Mouse (Mus musculus) ES-Bruce4 (cell line): ENCODE measurements at regions not wholly inside any gene's neighbourhood (a gene's known extent, or its start where the extent isn't known, plus 50 kb on each side); places are given as distances from the start of the nearest gene placed in this dataset.

ENCODE experiments used
- H3K27ac ChIP-seq: 2 replicates; pipeline ENCODE4 v1.5.1; 2012; ENCODE audit warnings: low read length, inconsistent platforms; ENCODE audit not compliant: insufficient read depth
- H3K27me3 ChIP-seq: 2 replicates; pipeline ENCODE4 v1.6.1; 2012; ENCODE audit warnings: mild to moderate bottlenecking, low read length, inconsistent platforms; ENCODE audit not compliant: control insufficient read depth, poor library complexity, insufficient read depth, severe bottlenecking
- H3K36me3 ChIP-seq: 2 replicates; pipeline ENCODE4 v1.6.1; 2012; ENCODE audit warnings: inconsistent platforms, mild to moderate bottlenecking, low read length, moderate library complexity; ENCODE audit not compliant: control insufficient read depth, poor library complexity, insufficient read depth, severe bottlenecking
- H3K4me1 ChIP-seq: one replicate; pipeline ENCODE4 v1.8.1; 2011; ENCODE audit warnings: low read length; ENCODE audit not compliant: control insufficient read depth, insufficient read depth
- H3K4me3 ChIP-seq: 2 replicates; pipeline ENCODE4 v1.5.1; 2011; ENCODE audit warnings: low read depth, mild to moderate bottlenecking, low read length
- H3K9ac ChIP-seq: 2 replicates; pipeline ENCODE4 v1.6.1; 2012; ENCODE audit warnings: low read depth, mild to moderate bottlenecking, inconsistent platforms; ENCODE audit not compliant: poor library complexity, severe bottlenecking
- H3K9me3 ChIP-seq: replicated peaks from 2 replicates; pipeline ENCODE4 v1.6.1; 2012; ENCODE audit warnings: mild to moderate bottlenecking, low read length, inconsistent platforms; ENCODE audit not compliant: control insufficient read depth, poor library complexity, insufficient read depth, severe bottlenecking
- CTCF ChIP-seq: IDR thresholded peaks from one replicate; pipeline ENCODE4 v1.8.1; 2011; ENCODE audit warnings: low read depth, low read length
- EP300 ChIP-seq: IDR thresholded peaks from 2 replicates; pipeline ENCODE4 v1.6.1; 2011; ENCODE audit warnings: low read depth, low read length; ENCODE audit not compliant: insufficient read depth
- POLR2A ChIP-seq: IDR thresholded peaks from one replicate; pipeline ENCODE4 v1.8.1; 2011; ENCODE audit warnings: low read length; ENCODE audit not compliant: insufficient read depth

- H3K9me3 ChIP-seq = no peaks in the 10 kb centered on the region
These were observed 225.5 kb upstream of the Cdh4 start for GRCm38 (mm10) chr2:179216773-179217172.

DNA sequence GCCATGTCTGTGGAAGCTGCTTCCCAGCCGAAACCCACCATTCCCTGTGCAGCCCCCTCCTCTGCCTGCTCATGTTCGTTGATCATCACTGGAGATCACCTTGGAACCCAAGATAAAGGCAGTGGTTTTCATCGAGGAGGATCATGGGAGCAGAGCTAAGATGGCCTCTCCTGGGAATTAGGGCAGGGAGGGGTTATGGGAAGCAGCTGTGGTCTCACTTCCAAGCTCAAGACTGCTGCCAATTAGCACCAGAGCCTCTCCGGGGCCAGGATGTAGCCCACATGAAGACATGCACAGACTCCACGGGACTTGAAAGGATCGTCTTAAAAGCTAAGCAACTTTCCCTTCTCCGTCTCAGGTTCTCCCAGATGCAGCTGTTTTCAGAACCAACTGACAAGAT lies 214.1 kb upstream of the Cdh4 start:
- no peak for TF ChIP-seq POLR2A
- TF ChIP-seq CTCF = no peak
- TF ChIP-seq EP300 = no peak
- Histone ChIP-seq H3K4me3 (no peak overlapping the region), H3K27me3 (no peaks in the 10 kb centered on the region), H3K9ac (no peak overlapping the region), H3K9me3 (no peaks in the 10 kb centered on the region), H3K36me3 (no peaks in the 10 kb centered on the region), H3K27ac (no peak overlapping the region), H3K4me1 (no peaks in the 10 kb centered on the region)

More at GRCm38 (mm10) chr2:179216773-179217172, 225.5 kb upstream of the Cdh4 start:
- Histone ChIP-seq H3K4me1 (no peaks in the 10 kb centered on the region), H3K4me3 (no peak overlapping the region), H3K27me3 (no peaks in the 10 kb centered on the region), H3K27ac (no peak overlapping the region), H3K36me3 (no peaks in the 10 kb centered on the region), H3K9ac (no peak overlapping the region)
- TF ChIP-seq CTCF (no peak), POLR2A (no peak), EP300 (no peak)

DNA sequence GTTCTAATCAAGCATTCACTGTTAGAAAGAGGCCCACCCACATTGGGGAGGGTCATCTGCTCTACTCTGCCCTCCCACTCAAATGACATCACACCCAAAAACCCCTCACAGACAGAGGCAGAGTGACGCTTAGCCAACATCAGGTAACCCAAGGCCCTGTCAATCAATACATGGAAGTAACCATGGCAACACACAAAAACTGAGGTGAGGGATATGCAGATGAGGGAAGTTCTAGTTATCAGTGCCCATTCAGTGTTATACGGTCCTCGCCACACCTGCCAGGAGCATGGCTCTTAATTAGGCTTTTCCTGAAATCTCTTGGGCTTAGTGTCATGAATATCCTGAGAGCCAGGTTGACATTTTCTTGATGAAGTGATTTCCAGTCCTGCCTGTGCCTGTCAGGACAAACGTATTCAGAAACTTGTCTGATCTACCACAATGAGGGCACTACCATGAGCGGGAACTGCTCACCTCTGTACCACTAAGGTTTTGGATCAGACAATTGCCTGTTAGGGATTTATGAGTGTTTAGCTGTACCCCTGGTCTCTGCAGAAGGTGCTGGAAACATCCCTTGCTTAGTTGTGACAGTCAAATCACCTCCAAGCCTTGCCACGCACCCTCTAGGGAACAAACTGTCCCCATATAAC lies 210.4 kb upstream of the Cdh4 start:
- TF ChIP-seq CTCF (no peak), POLR2A (no peak), EP300 (no peak)
- Histone ChIP-seq H3K4me3 (no peak overlapping the region), H3K9me3 (no peaks in the 10 kb centered on the region), H3K4me1 (no peaks in the 10 kb centered on the region), H3K9ac (no peak overlapping the region), H3K27me3 (no peaks in the 10 kb centered on the region), H3K27ac (no peak overlapping the region), H3K36me3 (no peaks in the 10 kb centered on the region)

DNA sequence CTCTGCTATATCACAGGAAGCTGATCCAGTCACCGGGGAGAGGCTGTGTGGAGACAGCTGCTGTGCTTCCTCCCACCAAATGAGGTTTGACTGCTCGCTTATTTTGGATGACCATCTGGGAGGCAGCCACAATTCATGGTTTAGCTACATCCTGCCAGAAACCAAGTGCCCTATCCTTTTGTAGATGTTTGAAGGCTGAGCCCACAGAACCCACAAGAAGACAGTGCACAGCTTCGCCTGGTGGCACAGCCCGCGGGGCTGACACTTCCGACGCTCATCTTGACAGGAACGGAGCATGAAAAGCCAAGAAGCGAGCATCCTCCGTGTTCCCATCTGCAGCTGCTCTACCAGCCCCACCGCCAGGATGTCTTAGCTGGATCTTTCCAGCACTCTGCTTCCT lies 204.1 kb upstream of the Cdh4 start:
- no peak overlapping the region for H3K9ac ChIP-seq
- no peaks in the 10 kb centered on the region for H3K27me3 ChIP-seq
- peaks cover 3% of the 10 kb centered on the region; the same call in 1 of the 2 replicates for H3K9me3 ChIP-seq
- TF ChIP-seq CTCF (no peak), POLR2A (no peak), EP300 (no peak)
- H3K4me3 ChIP-seq = no peak overlapping the region
- H3K36me3 ChIP-seq = no peaks in the 10 kb centered on the region
- no peak overlapping the region for H3K27ac ChIP-seq
- H3K4me1 ChIP-seq = no peaks in the 10 kb centered on the region

DNA sequence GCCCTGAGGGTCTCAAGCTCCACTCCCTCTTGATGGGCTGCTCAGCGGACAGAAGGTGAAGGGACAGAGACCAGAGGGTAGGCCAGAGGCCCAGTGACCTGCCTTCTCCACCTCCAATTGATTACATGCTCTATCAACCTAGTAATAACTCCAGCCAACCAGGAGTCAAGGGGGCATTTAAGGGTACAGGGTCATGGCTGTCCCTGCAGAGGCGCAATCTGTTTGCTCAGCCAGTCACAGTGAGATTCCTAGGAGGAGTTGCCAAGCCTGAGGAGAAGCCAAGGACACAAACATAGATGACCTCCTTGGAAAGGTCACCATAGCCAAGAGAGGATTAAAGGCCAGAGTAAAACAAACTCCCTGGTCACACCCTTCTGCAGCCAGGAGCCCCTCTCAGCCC lies 181.3 kb upstream of the Cdh4 start:
- no peak overlapping the region for H3K9ac ChIP-seq
- H3K27me3 ChIP-seq = no peaks in the 10 kb centered on the region
- H3K36me3 ChIP-seq = no peaks in the 10 kb centered on the region
- H3K27ac ChIP-seq = no peak overlapping the region
- H3K4me3 ChIP-seq = no peak overlapping the region
- no peaks in the 10 kb centered on the region for H3K9me3 ChIP-seq
- TF ChIP-seq POLR2A (no peak), EP300 (no peak), CTCF (no peak)
- H3K4me1 ChIP-seq = no peaks in the 10 kb centered on the region

DNA sequence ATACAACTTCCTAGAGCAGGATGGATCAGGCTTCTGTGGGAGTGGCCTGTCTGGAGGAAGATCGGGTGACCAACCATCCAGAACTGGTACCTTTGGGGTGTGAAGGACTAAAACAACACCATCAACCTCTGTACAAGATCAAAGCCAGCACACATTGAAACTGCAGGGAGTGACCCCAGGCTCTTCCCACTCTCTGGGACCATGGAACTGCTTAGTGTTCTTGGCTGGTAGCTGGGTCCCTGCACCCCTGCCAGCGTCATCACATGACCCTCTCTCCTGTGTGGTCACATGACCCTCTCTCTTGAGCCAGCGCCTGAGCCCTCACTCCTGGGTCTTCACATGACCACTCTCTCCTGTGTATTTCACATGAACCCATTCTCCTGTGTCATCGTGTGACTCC lies 178.3 kb upstream of the Cdh4 start:
- Histone ChIP-seq H3K27ac (no peak overlapping the region), H3K9ac (no peak overlapping the region), H3K4me3 (no peak overlapping the region), H3K4me1 (no peaks in the 10 kb centered on the region), H3K36me3 (no peaks in the 10 kb centered on the region), H3K27me3 (no peaks in the 10 kb centered on the region), H3K9me3 (no peaks in the 10 kb centered on the region)
- TF ChIP-seq POLR2A (no peak), CTCF (no peak), EP300 (no peak)

GRCm38 (mm10) chr2:179265436-179265835 lies 176.8 kb upstream of the Cdh4 start:
- H3K9ac ChIP-seq = no peak overlapping the region
- H3K4me3 ChIP-seq = no peak overlapping the region
- H3K27ac ChIP-seq = no peak overlapping the region
- TF ChIP-seq EP300 = no peak
- no peak for TF ChIP-seq POLR2A
- TF ChIP-seq CTCF = no peak
- no peaks in the 10 kb centered on the region for H3K4me1 ChIP-seq
- no peaks in the 10 kb centered on the region for H3K36me3 ChIP-seq
- H3K27me3 ChIP-seq = no peaks in the 10 kb centered on the region
- no peaks in the 10 kb centered on the region for H3K9me3 ChIP-seq
